Mouse (Mus musculus): Measurements from ENCODE around the gene Ctu2. TPM values are rescaled to one million over a fixed set of nuclear protein-coding genes. Genes with fewer than 3 reads are reported as not detected.

Gene Ctu2
- polyA plus RNA-seq, 1 experiment, result 35.6 TPM

GRCm38 (mm10) chr8:122460524-122461472 lies 15.1 kb upstream of the Ctu2 start, which contains the start of gene Snai3:
TSS of gene Snai3 (minus strand) at chr8:122460733.
- Histone ChIP-seq H3ac (ENCODE audit: control insufficient read depth, insufficient read length, low read depth) (no peak within 1 kb of the TSS), H3K36me3 (ENCODE audit: control insufficient read depth, insufficient read depth) (no peaks in the 10 kb centered on the region), H3K79me2 (ENCODE audit: control insufficient read depth, insufficient read depth) (no peaks in the 10 kb centered on the region), H3K79me3 (ENCODE audit: low read depth) (no peaks in the 10 kb centered on the region), H3K27me3 (ENCODE audit: control insufficient read depth, insufficient read depth, insufficient read length) (peaks cover 5% of the 10 kb centered on the region), H3K4me3 (ENCODE audit: insufficient read depth, poor library complexity, severe bottlenecking) (no peak within 1 kb of the TSS)
- TF ChIP-seq MYOD1 (IDR thresholded peaks at IDR 0.05; ENCODE audit: control insufficient read depth, insufficient read length, low read depth) (peak; percentile 51), MAX (IDR thresholded peaks at IDR 0.05) (no peak)

- no peaks in the 10 kb centered on the region for H3K27me3 ChIP-seq (ENCODE audit: control insufficient read depth, insufficient read depth, insufficient read length)
Observed at GRCm38 (mm10) chr8:122461473-122462148, 14.3 kb upstream of the Ctu2 start.

GRCm38 (mm10) chr8:122462510-122462909 lies 13.4 kb upstream of the Ctu2 start:
- peak overlapping the region; percentile 2 for H3K4me3 ChIP-seq (ENCODE audit: insufficient read depth, poor library complexity, severe bottlenecking)
- no peak overlapping the region for H3ac ChIP-seq (ENCODE audit: control insufficient read depth, insufficient read length, low read depth)
- no peaks in the 10 kb centered on the region for H3K79me2 ChIP-seq (ENCODE audit: control insufficient read depth, insufficient read depth)
- no peaks in the 10 kb centered on the region for H3K36me3 ChIP-seq (ENCODE audit: control insufficient read depth, insufficient read depth)
- no peaks in the 10 kb centered on the region for H3K79me3 ChIP-seq (ENCODE audit: low read depth)
- no peaks in the 10 kb centered on the region for H3K27me3 ChIP-seq (ENCODE audit: control insufficient read depth, insufficient read depth, insufficient read length)
- TF ChIP-seq FOSL1 (IDR thresholded peaks at IDR 0.05; ENCODE audit: insufficient read depth, low read length, poor library complexity, severe bottlenecking), result no peak
- no peak for TF ChIP-seq USF1 (IDR thresholded peaks at IDR 0.05; ENCODE audit: low read depth)
- no peak for TF ChIP-seq CTCF (IDR thresholded peaks at IDR 0.05; ENCODE audit: control insufficient read depth, insufficient read depth, insufficient read length)
- no peak for TF ChIP-seq MAX (IDR thresholded peaks at IDR 0.05)
- no peak for TF ChIP-seq CEBPB (IDR thresholded peaks at IDR 0.05; ENCODE audit: low read depth)
- no peak for TF ChIP-seq MYOD1 (IDR thresholded peaks at IDR 0.05; ENCODE audit: control insufficient read depth, insufficient read length, low read depth)
- no peak for TF ChIP-seq MYOG (IDR thresholded peaks at IDR 0.05; ENCODE audit: control insufficient read depth, extremely low read depth, insufficient read length)

More at GRCm38 (mm10) chr8:122461473-122462148, 14.3 kb upstream of the Ctu2 start:
- Histone ChIP-seq H3K4me3 (ENCODE audit: insufficient read depth, poor library complexity, severe bottlenecking) (no peak overlapping the region), H3K79me3 (ENCODE audit: low read depth) (no peaks in the 10 kb centered on the region), H3K79me2 (ENCODE audit: control insufficient read depth, insufficient read depth) (no peaks in the 10 kb centered on the region), H3K36me3 (ENCODE audit: control insufficient read depth, insufficient read depth) (no peaks in the 10 kb centered on the region), H3ac (ENCODE audit: control insufficient read depth, insufficient read length, low read depth) (no peak overlapping the region)
- TF ChIP-seq CEBPB (IDR thresholded peaks at IDR 0.05; ENCODE audit: low read depth) (no peak), USF1 (IDR thresholded peaks at IDR 0.05; ENCODE audit: low read depth) (no peak), CTCF (IDR thresholded peaks at IDR 0.05; ENCODE audit: control insufficient read depth, insufficient read depth, insufficient read length) (no peak), MAX (IDR thresholded peaks at IDR 0.05) (no peak), FOSL1 (IDR thresholded peaks at IDR 0.05; ENCODE audit: insufficient read depth, low read length, poor library complexity, severe bottlenecking) (no peak), MYOD1 (IDR thresholded peaks at IDR 0.05; ENCODE audit: control insufficient read depth, insufficient read length, low read depth) (no peak), MYOG (IDR thresholded peaks at IDR 0.05; ENCODE audit: control insufficient read depth, extremely low read depth, insufficient read length) (no peak)

GRCm38 (mm10) chr8:122463651-122464640 lies 12.0 kb upstream of the Ctu2 start:
- Histone ChIP-seq H3K79me2 (ENCODE audit: control insufficient read depth, insufficient read depth) (no peaks in the 10 kb centered on the region), H3K4me3 (ENCODE audit: insufficient read depth, poor library complexity, severe bottlenecking) (no peak overlapping the region), H3K27me3 (ENCODE audit: control insufficient read depth, insufficient read depth, insufficient read length) (no peaks in the 10 kb centered on the region), H3ac (ENCODE audit: control insufficient read depth, insufficient read length, low read depth) (no peak overlapping the region), H3K36me3 (ENCODE audit: control insufficient read depth, insufficient read depth) (no peaks in the 10 kb centered on the region), H3K79me3 (ENCODE audit: low read depth) (no peaks in the 10 kb centered on the region)
- TF ChIP-seq MAX (IDR thresholded peaks at IDR 0.05) (no peak), MYOD1 (IDR thresholded peaks at IDR 0.05; ENCODE audit: control insufficient read depth, insufficient read length, low read depth) (no peak), CTCF (IDR thresholded peaks at IDR 0.05; ENCODE audit: control insufficient read depth, insufficient read depth, insufficient read length) (no peak)

GRCm38 (mm10) chr8:122464985-122465384 lies 11.0 kb upstream of the Ctu2 start:
- H3K79me2 ChIP-seq (ENCODE audit: control insufficient read depth, insufficient read depth), result no peaks in the 10 kb centered on the region
- H3K79me3 ChIP-seq (ENCODE audit: low read depth), result no peaks in the 10 kb centered on the region
- H3K4me3 ChIP-seq (ENCODE audit: insufficient read depth, poor library complexity, severe bottlenecking), result no peak overlapping the region
- H3K27me3 ChIP-seq (ENCODE audit: control insufficient read depth, insufficient read depth, insufficient read length), result no peaks in the 10 kb centered on the region
- no peak for TF ChIP-seq USF1 (IDR thresholded peaks at IDR 0.05; ENCODE audit: low read depth)
- no peak for TF ChIP-seq CEBPB (IDR thresholded peaks at IDR 0.05; ENCODE audit: low read depth)
- no peak for TF ChIP-seq CTCF (IDR thresholded peaks at IDR 0.05; ENCODE audit: control insufficient read depth, insufficient read depth, insufficient read length)
- no peak for TF ChIP-seq MYOG (IDR thresholded peaks at IDR 0.05; ENCODE audit: control insufficient read depth, extremely low read depth, insufficient read length)
- no peak for TF ChIP-seq FOSL1 (IDR thresholded peaks at IDR 0.05; ENCODE audit: insufficient read depth, low read length, poor library complexity, severe bottlenecking)
- TF ChIP-seq MAX (IDR thresholded peaks at IDR 0.05), result no peak
- TF ChIP-seq MYOD1 (IDR thresholded peaks at IDR 0.05; ENCODE audit: control insufficient read depth, insufficient read length, low read depth), result no peak
- H3ac ChIP-seq (ENCODE audit: control insufficient read depth, insufficient read length, low read depth), result no peak overlapping the region
- H3K36me3 ChIP-seq (ENCODE audit: control insufficient read depth, insufficient read depth), result no peaks in the 10 kb centered on the region
